Mouse (Mus musculus): ENCODE data around the gene Cep55.

- TF ChIP-seq GATA1 (IDR thresholded peaks at IDR 0.05; ENCODE audit: borderline replicate concordance, low read length) (no peak), FLI1 (IDR thresholded peaks at IDR 0.05; ENCODE audit: low read length) (no peak)
Measured at GRCm38 (mm10) chr19:38089358-38089757, 34.5 kb downstream of the Cep55 start.

Measured in megakaryocyte, embryonic 14.5 days (primary cell).